Mouse (Mus musculus): ENCODE measurements around the gene Map3k21. TPM values are rescaled to one million over a fixed set of nuclear protein-coding genes. Genes with fewer than 3 reads are reported as not detected.

The Map3k21 gene
- total and polyA plus RNA-seq, 3 experiments, result not detected

GRCm38 (mm10) chr8:125872501-125873249, 37.6 kb upstream of the Map3k21 start:
- in situ Hi-C loops (cut with MboI; ENCODE audit: low pct_ligation_motif_present, low pct_unique_long_range_greater_than_20kb, low sequenced_read_pairs) (loop anchor here (10.0 kb wide), 1 partner anchor 798 kb away; no protein-coding TSS in a partner anchor), dilution Hi-C loops (cut with MboI; ENCODE audit: extremely low pct_ligation_motif_present, extremely low pct_unique_long_range_greater_than_20kb, low sequenced_read_pairs) (no loop called here)
- TF ChIP-seq USF2 (conservative IDR thresholded peaks at IDR 0.05; ENCODE audit: low read depth, low read length) (no peak), GABPA (IDR thresholded peaks at IDR 0.05; ENCODE audit: insufficient replicate concordance, low read depth, low read length) (no peak), RAD21 (IDR thresholded peaks at IDR 0.05; ENCODE audit: low read depth, low read length) (no peak), HCFC1 (IDR thresholded peaks at IDR 0.05; ENCODE audit: low read depth, low read length) (no peak), NELFE (IDR thresholded peaks at IDR 0.05; ENCODE audit: low read depth, low read length) (no peak), ZC3H11A (IDR thresholded peaks at IDR 0.05; ENCODE audit: low read depth, low read length) (no peak), ZNF384 (IDR thresholded peaks at IDR 0.05; ENCODE audit: low read depth, low read length) (no peak), CHD2 (IDR thresholded peaks at IDR 0.05; ENCODE audit: low read length) (no peak), E2F4 (IDR thresholded peaks at IDR 0.05; ENCODE audit: insufficient replicate concordance, low read depth, low read length) (no peak), ZKSCAN1 (IDR thresholded peaks at IDR 0.05; ENCODE audit: borderline replicate concordance, low read depth, low read length) (no peak), SMC3 (IDR thresholded peaks at IDR 0.05; ENCODE audit: low read depth, low read length) (no peak)
- Histone ChIP-seq H3K27me3 (replicated peaks) (peaks cover 8% of the 10 kb centered on the region), H3K4me3 (replicated peaks in 1 of 3; ENCODE audit: low read depth in 2 of 3, low read length in 2 of 3, poor library complexity in 1 of 3) (no peak overlapping the region), H3K36me3 (replicated peaks in 1 of 2; ENCODE audit: control insufficient read depth in 1 of 2, insufficient read depth in 1 of 2, low read length in 1 of 2) (no peaks in the 10 kb centered on the region), H3K4me2 (ENCODE audit: insufficient read depth, low read depth, poor library complexity, severe bottlenecking) (no peak overlapping the region), H3K9me3 (replicated peaks; ENCODE audit: low read length) (no peaks in the 10 kb centered on the region), H3K27ac (ENCODE audit: insufficient read depth, low read depth) (no peak overlapping the region), H3K9ac (ENCODE audit: insufficient read depth, low read depth) (no peak overlapping the region), H3K4me1 (ENCODE audit: control insufficient read depth in 1 of 2, insufficient read depth in 2 of 2) (no peaks in the 10 kb centered on the region), H3K79me2 (replicated peaks; ENCODE audit: control insufficient read depth, extremely low read depth, insufficient read depth, poor library complexity, severe bottlenecking) (no peaks in the 10 kb centered on the region)
- DNase-seq (ENCODE audit: extremely low read depth), result no peak

- DNase-seq (ENCODE audit: extremely low read depth), result no peak
- H3K36me3 ChIP-seq (replicated peaks in 1 of 2; ENCODE audit: control insufficient read depth in 1 of 2, insufficient read depth in 1 of 2, low read length in 1 of 2), result no peaks in the 10 kb centered on the region
- no peak overlapping the region for H3K4me3 ChIP-seq (replicated peaks in 1 of 3; ENCODE audit: low read depth in 2 of 3, low read length in 2 of 3, poor library complexity in 1 of 3)
- H3K27ac ChIP-seq (ENCODE audit: insufficient read depth, low read depth), result no peak overlapping the region; the same call in 1 of the 2 replicates
- no peaks in the 10 kb centered on the region for H3K4me1 ChIP-seq (ENCODE audit: control insufficient read depth in 1 of 2, insufficient read depth in 2 of 2)
- dilution Hi-C loops (cut with MboI; ENCODE audit: extremely low pct_ligation_motif_present, extremely low pct_unique_long_range_greater_than_20kb, low sequenced_read_pairs), result no loop called here
- no peaks in the 10 kb centered on the region for H3K79me2 ChIP-seq (replicated peaks; ENCODE audit: control insufficient read depth, extremely low read depth, insufficient read depth, poor library complexity, severe bottlenecking)
- TF ChIP-seq MAZ (IDR thresholded peaks at IDR 0.05; ENCODE audit: low read depth, low read length), result no peak
- TF ChIP-seq UBTF (IDR thresholded peaks at IDR 0.05; ENCODE audit: low read depth, low read length), result no peak
- TF ChIP-seq HCFC1 (IDR thresholded peaks at IDR 0.05; ENCODE audit: low read depth, low read length), result no peak
- TF ChIP-seq MAX (IDR thresholded peaks at IDR 0.05; ENCODE audit: low read length), result no peak
- no peak overlapping the region for H3K9ac ChIP-seq (ENCODE audit: insufficient read depth, low read depth)
- H3K4me2 ChIP-seq (ENCODE audit: insufficient read depth, low read depth, poor library complexity, severe bottlenecking), result no peak overlapping the region
- H3K27me3 ChIP-seq (replicated peaks), result peaks cover 8% of the 10 kb centered on the region
- H3K9me3 ChIP-seq (replicated peaks; ENCODE audit: low read length), result no peaks in the 10 kb centered on the region
- in situ Hi-C loops (cut with MboI; ENCODE audit: low pct_ligation_motif_present, low pct_unique_long_range_greater_than_20kb, low sequenced_read_pairs), result loop anchor here (10.0 kb wide), 1 partner anchor 798 kb away; no protein-coding TSS in a partner anchor
Observed at GRCm38 (mm10) chr8:125873250-125873534, 37.1 kb upstream of the Map3k21 start.
